Mouse (Mus musculus) gonadal fat pad, adult 2 months (tissue): Measurements from ENCODE around the gene Acox3. TPM values are rescaled to one million over a fixed set of nuclear protein-coding genes. Genes with fewer than 3 reads are reported as not detected.

Experiments
- DNase-seq: peaks from one replicate; pipeline ENCODE4 v3.0.0-alpha.2; 2012; ENCODE audit warnings: low read depth
- polyA plus RNA-seq: library from polyadenylated mRNA; depleted of rRNA; stranded (reverse); fragments of >200 nt; gene quantifications from 2 replicates; pipeline ENCODE4 v1.2.3, GENCODE M21; 2012; rRNA removed

Acox3 gene
- 199 and 296 TPM in 2 replicates for polyA plus RNA-seq

GRCm38 (mm10) chr5:35582445-35583220 lies at the start of gene Acox3:
Gene Acox3, plus strand, starts transcription at chr5:35583040.
- no peak for DNase-seq

- DNase-seq = no peak
These were observed 46.6 kb upstream of the Acox3 start for GRCm38 (mm10) chr5:35536271-35536670.

GRCm38 (mm10) chr5:35537474-35537873 lies 45.4 kb upstream of the Acox3 start:
- DNase-seq = no peak

- DNase-seq = no peak
These were observed 44.8 kb upstream of the Acox3 start for GRCm38 (mm10) chr5:35538022-35538421.

GRCm38 (mm10) chr5:35539576-35539975 lies 43.3 kb upstream of the Acox3 start:
- DNase-seq = no peak

GRCm38 (mm10) chr5:35540555-35540954 lies 42.3 kb upstream of the Acox3 start:
- DNase-seq = no peak

- no peak for DNase-seq
These were observed 41.6 kb upstream of the Acox3 start for GRCm38 (mm10) chr5:35541059-35541790.

GRCm38 (mm10) chr5:35546127-35546526 lies 36.7 kb upstream of the Acox3 start:
- no peak for DNase-seq

GRCm38 (mm10) chr5:35551855-35552837 lies 30.7 kb upstream of the Acox3 start:
- no peak for DNase-seq

- no peak for DNase-seq
These were observed 29.9 kb upstream of the Acox3 start for GRCm38 (mm10) chr5:35552838-35553539.

GRCm38 (mm10) chr5:35556393-35556792 lies 26.4 kb upstream of the Acox3 start:
- DNase-seq = no peak

GRCm38 (mm10) chr5:35557946-35558621 lies 24.8 kb upstream of the Acox3 start:
- DNase-seq = no peak

GRCm38 (mm10) chr5:35559447-35559846 lies 23.4 kb upstream of the Acox3 start:
- DNase-seq = no peak

- no peak for DNase-seq
These were observed 20.2 kb upstream of the Acox3 start for GRCm38 (mm10) chr5:35562616-35563015.

- no peak for DNase-seq
These were observed 19.4 kb upstream of the Acox3 start for GRCm38 (mm10) chr5:35563449-35563848.

- no peak for DNase-seq
These were observed 17.6 kb upstream of the Acox3 start for GRCm38 (mm10) chr5:35565217-35565616.

GRCm38 (mm10) chr5:35566632-35567031 lies 16.2 kb upstream of the Acox3 start:
- DNase-seq = no peak

- DNase-seq = no peak
These were observed 11.3 kb upstream of the Acox3 start for GRCm38 (mm10) chr5:35571546-35571945.

- DNase-seq = no peak
These were observed 7.9 kb upstream of the Acox3 start, which contains the start of gene Trmt44 for GRCm38 (mm10) chr5:35574653-35575599. Gene Trmt44, minus strand, starts transcription at chr5:35575070.
